Mouse (Mus musculus) monocyte, adult 59 days (primary cell): ENCODE measurements around the gene Fam129c. TPM values are rescaled to one million over a fixed set of nuclear protein-coding genes. Genes with fewer than 3 reads are reported as not detected.

Experiments used
- total RNA-seq, 2 experiments: library from RNA; stranded (reverse); gene quantifications; one replicate each; pipeline ENCODE4 v1.2.4; 2023

The Fam129c gene
- total RNA-seq, result 1 to 10 TPM; 4.3 to 6.5 TPM

GRCm38 (mm10) chr8:71597451-71597850, at the start of gene Fam129c:
TSS of gene Fam129c (plus strand) at chr8:71597648.

GRCm38 (mm10) chr8:71558071-71558957, 39.1 kb upstream of the Fam129c start, which contains the start of gene Tmem221:
TSS of gene Tmem221 (minus strand) at chr8:71558871.

GRCm38 (mm10) chr8:71566501-71566900, 30.9 kb upstream of the Fam129c start, which contains the start of gene Nxnl1:
TSS of gene Nxnl1 (minus strand) at chr8:71566601.

GRCm38 (mm10) chr8:71568387-71568937, 29.0 kb upstream of the Fam129c start, which contains the start of gene Slc27a1:
TSS of gene Slc27a1 (plus strand) at chr8:71568882.

GRCm38 (mm10) chr8:71591471-71592373, 5.7 kb upstream of the Fam129c start, which contains the start of gene Pgls:
TSS of gene Pgls (plus strand) at chr8:71592176.

GRCm38 (mm10) chr8:71610822-71611651, 13.6 kb downstream of the Fam129c start, which contains the start of gene Colgalt1:
TSS of gene Colgalt1 (plus strand) at chr8:71610998.

Other genes with a start within 250 kb of the Fam129c start
- 100 to 1,000 TPM; 219 to 241 TPM for gene Use1, start 230.8 kb upstream of the Fam129c start, total RNA-seq
- gene Ocel1, start 226.3 kb upstream of the Fam129c start, total RNA-seq, result 10 to 100 TPM; 16.6 to 25.2 TPM
- gene Nr2f6, start 215.7 kb upstream of the Fam129c start, total RNA-seq, result 10 to 100 TPM; 27.3 to 30.2 TPM
- gene Ushbp1, start 201.8 kb upstream of the Fam129c start, total RNA-seq, result 1 to 10 TPM; 2.0 to 3.8 TPM
- 10 to 100 TPM; 63.3 to 81.3 TPM for gene Babam1, start 200.8 kb upstream of the Fam129c start, total RNA-seq
- gene Ankle1, start 191.6 kb upstream of the Fam129c start, total RNA-seq, result under 1 TPM in 1 of 2 experiments, not detected in 1; 0.43 TPM
- 1 to 10 TPM; 6.3 to 8.4 TPM for gene Abhd8, start 134.0 kb upstream of the Fam129c start, total RNA-seq
- 10 to 100 TPM; 33.8 to 34.0 TPM for gene Mrpl34, start 132.7 kb upstream of the Fam129c start, total RNA-seq
- gene Dda1, start 128.4 kb upstream of the Fam129c start, total RNA-seq, result 10 to 100 TPM; 76.1 to 77.5 TPM
- 10 to 100 TPM in 1 of 2 experiments, 1 to 10 TPM in 1; 8.5 to 10.6 TPM for gene Ano8, start 111.7 kb upstream of the Fam129c start, total RNA-seq
- gene Gtpbp3, start 109.5 kb upstream of the Fam129c start, total RNA-seq, result 10 to 100 TPM; 11.0 to 14.0 TPM
- gene Plvap, start 85.9 kb upstream of the Fam129c start, total RNA-seq, result under 1 TPM; 0.39 to 0.52 TPM
- gene Ccdc194, start 71.9 kb upstream of the Fam129c start, total RNA-seq, result not detected
- gene Bst2, start 60.2 kb upstream of the Fam129c start, total RNA-seq, result 10 to 100 TPM; 79.0 to 83.2 TPM
- 10 to 100 TPM; 36.8 to 45.1 TPM for gene Mvb12a, start 54.7 kb upstream of the Fam129c start, total RNA-seq
- gene Tmem221, start 38.8 kb upstream of the Fam129c start, total RNA-seq, result 1 to 10 TPM; 1.2 to 2.1 TPM
- gene Nxnl1, start 31.0 kb upstream of the Fam129c start, total RNA-seq, result not detected
- gene Slc27a1, start 28.8 kb upstream of the Fam129c start, total RNA-seq, result 1 to 10 TPM; 3.9 to 5.8 TPM
- gene Pgls, start 5.5 kb upstream of the Fam129c start, total RNA-seq, result 10 to 100 TPM; 84.7 to 86.7 TPM
- 100 to 1,000 TPM; 129 to 131 TPM for gene Colgalt1, start 13.3 kb downstream of the Fam129c start, total RNA-seq
- 1 to 10 TPM; 1.1 to 1.3 TPM for gene Unc13a, start 74.1 kb downstream of the Fam129c start, total RNA-seq
- 10 to 100 TPM; 32.0 to 37.6 TPM for gene Jak3, start 78.6 kb downstream of the Fam129c start, total RNA-seq
- 10 to 100 TPM; 11.5 to 14.2 TPM for gene Insl3, start 91.6 kb downstream of the Fam129c start, total RNA-seq
- under 1 TPM; 0.61 to 0.66 TPM for gene B3gnt3, start 104.1 kb downstream of the Fam129c start, total RNA-seq
- 10 to 100 TPM; 21.1 to 26.8 TPM for gene Fcho1, start 128.1 kb downstream of the Fam129c start, total RNA-seq